Mouse (Mus musculus): ENCODE results near the gene Dact2.

DNA sequence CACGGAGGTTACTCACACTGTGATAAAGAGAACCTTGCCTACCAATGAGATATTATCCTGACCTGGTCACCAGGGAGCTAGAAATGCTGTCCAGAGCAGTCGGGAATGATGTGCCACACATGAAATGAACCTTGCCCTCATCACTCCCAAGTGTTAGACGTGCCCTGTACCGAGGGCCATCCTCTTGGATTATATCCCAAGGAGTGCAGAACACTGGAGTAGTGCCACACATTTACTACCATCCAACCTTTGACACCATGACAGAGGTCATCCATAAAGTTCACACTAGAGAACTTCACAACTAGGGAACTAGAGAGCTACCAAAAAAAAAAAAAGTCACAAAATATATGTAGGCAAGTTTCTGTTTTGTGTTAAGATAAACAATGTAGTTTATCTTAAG lies 24.3 kb upstream of the Dact2 start:
- TF ChIP-seq POLR2A (IDR thresholded peaks at IDR 0.05; ENCODE audit: low read depth, low read length), result no peak
- no peak for TF ChIP-seq CTCF (IDR thresholded peaks at IDR 0.05; ENCODE audit: extremely low read depth, insufficient read depth, insufficient read length, insufficient replicate concordance)

Data from spleen, adult 2 months (tissue).